Mouse (Mus musculus) kidney, postnatal 14 days (tissue): ENCODE data around the gene Gm9936.
"Not testable (repeated sequence)": the region's sequence is repeated elsewhere in the genome, so short reads cannot be mapped to it uniquely, and the experiment has no call there.

Experiments
- DNase-seq: peaks from one replicate; pipeline ENCODE4 v3.0.0; 2022; ENCODE audit warnings: mixed read lengths

Gm9936 gene

DNA sequence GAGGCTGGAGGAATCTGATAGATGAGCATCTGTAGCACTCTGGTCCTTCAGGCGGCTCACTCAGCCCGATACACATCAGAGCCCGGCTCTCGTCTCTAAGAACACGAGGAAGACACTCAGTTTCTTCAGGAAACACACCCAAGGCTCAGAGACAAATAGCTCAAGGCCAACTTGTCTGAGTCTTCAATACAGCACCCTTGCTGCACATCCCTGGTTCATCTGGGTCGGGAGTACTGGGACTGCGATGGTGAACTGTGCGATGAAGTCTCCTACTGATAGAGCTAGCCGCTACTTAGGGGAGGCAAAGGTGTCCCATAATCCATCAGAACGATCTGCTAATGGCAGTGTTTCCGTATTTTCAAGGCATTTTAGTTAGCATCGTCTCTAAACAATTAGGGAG lies at the start of gene Gm9936:
Gene Gm9936 (minus strand): TSS at position 101 of the 400 bp plus-strand sequence.
- no peak for DNase-seq

DNA sequence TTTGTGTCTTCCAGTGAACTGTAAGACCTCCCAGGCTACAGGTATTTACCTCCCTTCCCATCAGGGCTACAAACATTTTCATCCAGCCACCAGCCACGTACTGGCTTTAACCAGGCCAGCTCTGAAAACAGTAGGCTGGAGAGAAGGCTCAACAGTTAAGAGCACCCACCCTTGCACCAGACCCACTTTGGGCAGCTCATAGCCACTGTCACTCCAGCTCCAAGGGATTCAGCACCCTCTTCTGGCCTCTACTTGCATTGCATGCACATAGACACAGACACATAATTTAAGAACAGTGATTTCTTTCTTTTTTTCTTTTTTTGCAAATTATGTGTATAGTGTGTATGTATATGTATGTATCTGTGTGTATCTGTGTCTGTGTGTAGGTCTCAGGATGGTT lies 43.9 kb upstream of the Gm9936 start:
- DNase-seq: peak; percentile 65

DNA sequence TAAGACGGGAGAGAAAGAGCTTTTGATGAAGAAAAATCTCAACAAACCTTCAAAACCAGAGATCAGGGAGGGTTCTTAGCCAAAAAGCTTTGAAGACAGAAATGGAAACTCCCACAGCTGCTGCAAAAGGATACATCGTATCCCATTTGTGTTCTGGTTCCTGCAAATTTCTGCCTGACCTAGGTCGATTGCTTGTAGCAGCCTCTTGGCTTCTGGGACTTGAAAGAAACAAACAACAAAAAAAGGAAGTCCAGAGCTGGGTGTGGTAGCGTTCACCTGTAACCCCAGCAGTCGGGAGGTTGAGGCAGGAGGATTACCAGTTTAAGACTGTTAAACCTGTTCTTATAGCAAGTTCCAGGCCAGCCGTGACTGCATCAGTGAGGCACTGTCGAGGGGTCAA lies 40.4 kb upstream of the Gm9936 start:
- DNase-seq: no peak

DNA sequence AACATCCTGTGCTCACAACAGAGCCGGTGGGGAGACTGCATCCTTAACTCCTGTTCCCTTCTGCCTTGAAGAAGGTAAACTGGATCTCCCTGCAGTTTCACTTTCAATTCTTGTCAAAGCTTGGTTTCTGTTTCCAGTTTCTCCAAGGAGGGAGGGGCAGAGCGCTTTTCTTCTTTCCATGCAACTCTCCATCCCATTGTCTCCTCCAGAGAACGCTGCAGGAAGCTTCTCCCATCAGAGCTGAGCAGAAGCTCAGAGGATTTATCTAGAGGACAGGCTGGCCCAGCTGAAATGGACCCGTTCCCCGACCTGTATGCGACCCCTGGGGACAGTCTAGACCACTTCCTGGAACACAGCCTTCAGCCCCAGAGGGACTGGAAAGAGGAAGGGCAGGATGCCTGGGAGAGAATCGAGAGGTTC lies 38.9 kb upstream of the Gm9936 start:
- DNase-seq: peak; percentile 59

DNA sequence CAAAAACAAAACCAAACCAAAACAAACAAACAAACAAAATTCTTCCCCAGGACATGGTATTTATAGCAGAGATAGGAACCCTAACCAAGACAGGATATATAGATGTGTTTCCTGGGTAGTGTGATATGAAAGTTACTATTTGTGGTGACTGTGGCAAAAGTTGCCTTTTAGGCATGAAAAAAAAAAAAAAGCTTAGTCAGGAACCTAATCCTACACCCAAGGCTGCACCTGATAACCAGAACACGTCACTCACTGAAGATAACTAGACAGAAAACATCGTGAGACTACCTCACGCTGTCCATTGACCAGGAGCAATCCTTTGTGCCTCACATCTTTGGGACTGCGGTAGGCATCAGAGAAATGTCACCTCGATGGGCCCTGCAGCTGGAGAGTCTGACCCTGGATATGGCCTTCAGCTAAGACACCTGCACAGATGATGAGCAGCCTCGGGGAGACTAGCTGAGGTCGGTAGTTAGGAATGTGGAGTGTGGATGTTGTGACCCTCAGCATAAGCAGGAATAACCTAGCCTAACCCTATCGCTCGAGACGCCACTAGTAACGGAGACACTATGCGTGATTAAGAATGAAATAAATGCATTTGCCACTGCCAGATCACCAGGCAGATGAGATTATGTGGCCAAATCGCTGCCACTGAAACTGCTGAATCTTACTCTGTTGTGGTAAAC lies 38.3 kb upstream of the Gm9936 start, which contains the start of gene Oasl2:
Gene Oasl2 (plus strand): TSS at position 249 of the 686 bp plus-strand sequence.
- DNase-seq: no peak

DNA sequence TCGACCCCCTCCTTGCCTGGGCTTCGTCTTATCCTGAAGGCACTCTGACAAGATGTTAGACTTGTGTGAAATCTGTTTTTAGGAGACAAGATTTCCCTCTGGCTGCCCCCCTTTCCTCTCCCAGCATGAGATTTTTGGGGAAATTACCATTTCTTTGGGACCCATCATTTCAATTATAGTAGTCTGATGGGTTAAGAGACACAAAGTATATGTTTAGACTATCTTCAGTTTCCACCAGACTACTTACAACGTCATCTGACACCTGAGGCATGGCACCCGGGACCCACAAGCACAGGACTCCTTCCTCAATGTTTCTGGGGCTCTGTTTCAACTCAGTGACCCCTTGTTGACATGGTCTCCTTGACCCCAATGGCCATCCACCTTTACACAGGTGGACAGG lies 37.1 kb upstream of the Gm9936 start:
- no peak for DNase-seq

DNA sequence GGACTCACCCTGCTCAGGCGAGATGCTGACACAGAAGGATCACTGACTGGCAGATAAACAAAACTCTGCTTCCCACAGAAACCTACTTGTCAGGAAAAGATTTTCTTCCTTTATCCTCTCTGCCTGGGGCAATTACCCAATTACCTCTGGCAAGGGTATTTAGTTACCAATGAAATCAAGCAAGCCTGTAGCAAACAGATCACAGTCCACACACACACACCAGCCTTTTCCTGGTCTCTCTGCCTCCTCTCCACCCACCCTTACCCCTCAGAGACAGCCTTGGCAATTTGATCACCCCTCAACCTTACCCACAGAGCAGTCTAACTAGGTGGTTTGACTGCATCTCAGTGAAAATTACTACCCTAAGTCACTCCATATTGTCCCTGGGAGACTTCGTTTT lies 30.5 kb upstream of the Gm9936 start:
- no peak for DNase-seq

DNA sequence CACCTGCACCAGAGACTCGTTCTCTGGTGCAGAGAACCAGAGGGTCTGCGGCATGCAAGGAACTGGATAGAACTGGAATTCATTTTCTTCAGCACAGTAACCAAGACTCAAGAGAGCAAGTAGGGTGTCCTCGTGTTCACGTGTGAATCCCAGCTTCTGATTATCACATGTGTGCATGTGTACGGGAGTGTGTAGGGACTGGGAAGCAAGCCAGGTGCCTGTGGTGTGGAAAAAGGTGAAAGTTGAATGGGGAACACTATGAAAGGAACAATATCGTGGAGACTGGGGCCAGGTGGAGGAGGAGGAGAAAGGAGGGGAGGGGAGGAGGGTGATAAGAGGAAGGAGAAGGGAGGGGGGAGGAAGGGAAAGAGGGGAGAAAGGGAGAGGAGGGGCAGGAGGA lies 28.3 kb upstream of the Gm9936 start:
- DNase-seq: no peak

DNA sequence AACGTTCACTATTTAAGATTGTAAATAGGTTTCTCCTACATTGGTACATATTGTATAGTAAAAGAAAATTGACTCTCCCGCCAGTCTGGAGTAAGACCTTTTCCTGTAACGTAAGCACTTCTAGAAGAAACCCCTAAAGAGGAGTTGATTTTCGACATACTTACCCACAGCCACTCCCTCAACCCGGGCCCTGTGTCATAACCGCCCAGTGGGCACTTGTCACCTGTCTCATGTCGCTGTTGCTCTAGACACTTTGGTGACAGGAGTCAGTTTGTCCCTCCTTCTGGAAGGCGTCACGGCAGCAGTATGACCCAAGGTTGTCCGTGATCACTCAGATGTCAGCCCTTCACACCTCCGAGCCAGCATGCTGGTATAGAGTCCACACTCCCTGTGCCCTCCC lies 24.5 kb upstream of the Gm9936 start:
- DNase-seq: no peak

DNA sequence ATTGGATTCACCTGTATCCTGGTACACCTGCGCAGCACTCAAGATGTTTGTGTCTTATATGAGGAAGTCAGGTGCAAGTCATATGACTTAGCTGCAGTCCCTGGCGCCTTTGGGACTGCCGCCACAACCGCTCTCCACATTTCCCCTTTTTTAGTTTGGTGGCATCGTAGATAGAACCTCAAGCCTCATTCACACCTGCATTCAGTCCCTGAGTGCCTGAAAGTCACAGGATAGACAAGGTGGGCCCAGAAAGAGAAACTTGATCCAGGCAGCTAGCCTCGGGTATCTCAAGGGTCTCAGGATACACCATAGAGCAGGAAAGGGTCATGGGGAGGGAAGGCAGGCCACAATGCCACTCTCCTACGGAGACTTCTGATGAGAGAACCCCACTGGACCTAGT lies 23.8 kb upstream of the Gm9936 start:
- not testable (repeated sequence) for DNase-seq

DNA sequence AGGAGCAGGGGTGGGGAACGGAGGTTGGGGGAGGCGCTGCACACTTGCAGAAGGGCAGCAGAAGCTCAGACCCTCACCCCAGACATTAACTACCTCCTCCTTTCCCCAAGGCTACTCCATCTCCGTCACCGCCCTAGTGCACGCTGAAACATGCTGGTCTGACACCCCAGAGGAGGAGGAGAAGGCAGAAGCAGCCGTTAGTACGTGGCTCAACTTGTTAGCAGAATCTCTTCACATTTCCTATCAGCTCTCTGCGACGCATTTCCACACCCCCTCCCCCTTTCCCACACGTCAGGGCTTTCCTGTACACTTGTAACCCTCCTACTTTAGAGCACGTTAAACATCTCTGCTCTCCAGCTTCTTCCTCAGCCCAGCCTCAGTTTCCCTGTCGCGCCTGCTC lies 20.9 kb upstream of the Gm9936 start:
- no peak for DNase-seq

DNA sequence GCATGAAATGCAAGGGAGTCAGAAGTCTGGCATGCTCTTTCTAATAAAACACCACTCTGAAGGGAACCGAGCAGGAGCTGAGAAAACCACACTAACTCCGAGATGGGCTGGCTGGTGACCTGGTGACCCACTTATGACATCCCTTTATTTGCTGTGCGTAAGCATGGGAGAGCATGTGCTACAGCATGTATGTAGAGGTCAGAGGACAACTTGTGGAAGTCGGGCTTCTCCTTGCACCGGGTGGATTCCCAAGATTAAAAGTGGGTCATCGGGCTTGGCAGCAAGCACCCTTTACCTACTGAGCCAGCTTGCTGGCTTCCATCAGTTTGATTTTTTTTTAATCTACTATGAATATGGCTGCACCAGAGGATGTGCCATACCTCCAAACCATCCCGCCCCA lies 19.0 kb upstream of the Gm9936 start:
- DNase-seq: no peak

DNA sequence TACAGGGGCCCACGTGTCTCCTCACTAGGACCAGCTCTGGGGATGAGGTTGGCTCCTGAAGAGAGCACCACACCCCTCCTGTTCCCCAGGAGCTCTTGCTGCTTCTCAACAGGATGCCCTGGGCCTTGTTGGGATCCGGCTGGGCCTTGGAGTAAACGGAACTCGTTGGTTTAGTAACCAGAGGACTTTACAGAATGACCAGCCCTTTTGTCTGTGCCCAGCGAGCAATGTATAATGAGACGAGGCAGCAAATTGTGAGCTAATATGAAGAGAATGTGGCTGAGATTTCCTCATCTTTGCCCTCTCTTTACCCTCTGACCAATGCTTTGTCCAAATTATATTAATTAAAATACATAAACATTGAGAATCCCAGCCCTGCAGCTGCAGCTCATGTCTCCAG lies 17.8 kb upstream of the Gm9936 start:
- DNase-seq: no peak

DNA sequence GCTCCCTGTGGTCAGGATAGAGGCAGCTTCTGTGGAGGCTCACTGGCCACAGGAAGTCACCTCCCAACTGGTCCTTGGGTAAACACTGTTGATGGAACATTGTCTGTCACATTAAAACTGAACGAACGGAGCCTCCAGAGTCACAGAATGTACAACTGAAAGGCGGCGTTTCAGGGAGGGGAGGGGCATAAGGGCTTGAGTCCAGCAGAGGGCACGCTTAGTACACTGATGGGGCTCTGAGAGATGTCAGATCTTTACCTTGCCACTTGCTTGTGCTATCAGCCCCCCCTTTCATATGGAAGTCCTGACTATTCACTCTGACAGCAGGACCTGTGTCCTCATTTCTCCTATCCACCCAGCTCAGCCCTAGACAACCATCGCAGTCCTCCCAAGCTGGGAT lies 17.4 kb upstream of the Gm9936 start:
- peak; percentile 39 for DNase-seq

DNA sequence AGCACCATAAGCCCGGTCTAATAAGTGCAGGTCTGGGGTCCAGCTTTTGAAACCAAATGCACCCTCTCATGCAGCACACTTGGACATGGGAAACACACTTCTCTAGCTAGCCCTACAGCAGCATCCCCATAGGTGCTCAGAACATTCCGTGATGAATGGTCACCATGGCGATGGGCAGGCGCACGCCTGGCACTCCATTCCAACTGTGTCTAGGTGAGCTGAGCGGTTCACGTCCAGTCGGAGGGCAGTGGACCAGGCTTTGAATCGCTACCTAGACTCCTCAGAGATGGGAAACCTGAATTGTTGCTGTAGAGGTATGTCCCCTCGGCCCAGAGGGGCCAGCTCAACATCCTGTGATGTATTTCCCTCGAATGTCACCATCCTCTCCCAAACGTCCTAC lies 6.8 kb upstream of the Gm9936 start:
- DNase-seq: no peak

DNA sequence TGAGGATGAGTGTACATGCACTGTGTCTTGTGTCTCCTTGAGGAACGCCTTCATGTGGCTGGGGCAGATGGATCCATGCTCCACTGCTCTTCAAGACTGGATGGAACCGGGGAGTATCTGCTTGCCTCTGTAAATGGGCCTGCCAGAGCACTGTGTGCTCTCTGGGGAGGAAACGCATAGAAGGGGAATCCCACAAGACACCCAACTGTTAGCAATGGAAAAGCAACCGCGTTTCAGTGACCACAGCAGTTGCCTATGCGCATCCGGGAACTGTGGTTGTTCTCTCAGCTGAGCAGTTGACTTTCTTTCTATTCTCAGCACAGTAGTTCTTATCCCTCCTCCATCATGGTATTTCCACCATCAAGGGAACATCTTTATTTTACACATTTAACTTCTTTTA lies 6.3 kb upstream of the Gm9936 start:
- DNase-seq: no peak

DNA sequence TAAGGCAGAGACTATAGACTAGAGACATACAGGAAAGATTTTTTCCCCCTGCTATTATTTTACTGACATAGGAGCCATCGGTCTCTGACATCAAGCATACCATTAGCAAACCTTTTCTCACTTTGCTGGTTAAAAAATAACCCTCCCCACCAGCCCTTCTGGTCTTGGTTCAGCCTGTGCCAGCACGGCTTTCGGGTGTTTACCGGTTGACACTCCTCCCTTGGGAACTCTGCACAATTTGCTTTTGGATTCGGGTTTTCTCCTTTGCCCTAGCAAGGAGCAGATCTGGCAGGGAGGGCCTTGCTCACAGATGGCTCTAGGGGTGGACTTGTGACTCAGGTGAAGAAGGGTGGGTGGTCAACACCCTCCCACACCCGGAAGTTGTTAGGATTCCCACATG lies 3.2 kb upstream of the Gm9936 start:
- DNase-seq: peak; percentile 57

DNA sequence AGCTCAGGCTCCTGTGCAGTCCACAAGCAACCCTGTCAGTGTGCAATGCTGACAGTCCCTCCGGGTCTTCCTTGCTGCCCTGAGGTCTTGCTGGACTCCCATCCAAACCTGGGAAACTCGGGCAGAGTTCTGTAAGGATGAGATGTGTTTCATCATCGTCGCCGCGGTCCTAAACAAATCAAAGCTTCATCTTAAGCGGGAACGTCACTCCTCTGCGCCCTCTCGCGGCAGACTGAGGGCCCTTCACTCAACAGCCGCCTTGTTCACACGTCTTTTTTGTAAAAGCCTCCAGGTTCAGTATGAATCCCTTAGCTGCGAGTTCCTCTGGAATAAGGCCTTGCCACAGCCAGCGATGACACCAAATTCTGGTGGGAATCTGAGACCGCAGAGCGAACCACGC lies 771 bp upstream of the Gm9936 start:
- peak; percentile 58 for DNase-seq

DNA sequence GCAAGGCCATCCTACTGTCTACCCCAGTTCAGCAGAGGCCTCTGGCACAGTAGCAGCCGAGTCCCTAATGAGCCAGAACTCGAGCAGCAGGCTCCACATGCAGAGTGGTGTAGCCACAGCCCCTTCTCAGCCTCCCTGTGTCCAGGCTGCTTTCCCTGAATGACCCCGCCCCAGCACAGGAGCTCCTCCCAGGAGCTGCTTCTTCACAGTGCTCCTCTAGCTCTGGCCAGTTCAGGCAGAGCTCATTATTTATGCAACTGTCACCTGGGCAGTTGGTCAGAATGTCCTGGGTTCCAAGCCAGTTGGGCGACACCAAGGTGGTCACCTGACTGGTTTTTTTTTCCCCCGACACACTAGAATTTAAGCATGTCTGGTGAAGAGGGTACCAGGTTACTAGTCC lies 5.1 kb downstream of the Gm9936 start, which contains the start of gene 4930519G04Rik:
Gene 4930519G04Rik (plus strand): TSS at position 301 of the 400 bp plus-strand sequence.
- not testable (repeated sequence) for DNase-seq

DNA sequence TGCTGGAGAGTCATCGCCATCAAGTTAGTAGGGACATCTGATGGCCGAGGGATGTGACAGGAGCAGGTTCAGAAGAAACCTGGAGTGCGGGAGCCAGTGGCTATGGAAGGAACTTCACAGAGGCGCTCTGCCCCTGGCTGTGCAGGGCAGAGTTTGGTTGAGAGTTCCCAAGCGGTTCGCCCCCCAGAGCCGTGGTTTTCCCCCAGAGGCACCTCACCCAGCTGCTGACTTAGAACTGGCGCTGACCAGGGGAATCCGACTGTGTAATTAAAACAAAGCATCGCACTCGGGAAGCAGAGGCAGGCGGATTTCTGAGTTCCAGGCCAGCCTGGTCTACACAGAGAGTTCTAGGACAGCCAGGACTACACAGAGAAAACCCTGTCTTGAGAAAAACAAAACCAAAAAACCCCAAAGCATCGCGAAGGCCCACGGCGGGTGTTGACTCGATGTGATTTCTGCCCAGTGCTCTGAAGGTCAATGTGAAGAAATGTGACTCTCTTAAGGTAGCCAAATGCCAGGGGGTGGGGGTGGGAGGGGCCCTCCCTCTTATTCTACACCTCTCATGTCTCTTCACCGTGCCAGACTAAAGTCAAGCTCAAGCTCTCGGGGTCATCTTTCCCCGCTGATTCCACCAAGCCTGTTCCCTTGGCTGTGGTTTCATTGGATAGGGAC lies 6.8 kb downstream of the Gm9936 start:
- DNase-seq: no peak

DNA sequence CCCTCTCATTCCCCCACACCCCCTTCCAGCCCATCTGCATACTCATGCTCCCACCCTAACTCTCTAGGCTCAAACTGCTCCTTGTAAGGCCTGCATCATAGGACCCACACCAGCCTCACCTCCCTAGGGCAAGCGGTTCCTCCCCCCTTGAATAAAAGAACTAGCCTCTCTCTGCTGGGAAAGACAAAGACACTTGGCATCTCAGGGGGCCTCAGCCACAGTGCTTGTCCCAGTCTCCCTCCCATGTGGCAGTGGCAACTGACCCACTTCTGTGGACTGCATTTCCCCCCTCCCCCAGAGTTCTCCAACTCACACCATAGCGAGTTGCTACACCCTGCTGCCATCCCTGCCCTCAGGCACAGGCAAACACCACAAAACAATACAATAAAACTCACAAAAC lies 14.1 kb downstream of the Gm9936 start:
- not testable (repeated sequence) for DNase-seq

DNA sequence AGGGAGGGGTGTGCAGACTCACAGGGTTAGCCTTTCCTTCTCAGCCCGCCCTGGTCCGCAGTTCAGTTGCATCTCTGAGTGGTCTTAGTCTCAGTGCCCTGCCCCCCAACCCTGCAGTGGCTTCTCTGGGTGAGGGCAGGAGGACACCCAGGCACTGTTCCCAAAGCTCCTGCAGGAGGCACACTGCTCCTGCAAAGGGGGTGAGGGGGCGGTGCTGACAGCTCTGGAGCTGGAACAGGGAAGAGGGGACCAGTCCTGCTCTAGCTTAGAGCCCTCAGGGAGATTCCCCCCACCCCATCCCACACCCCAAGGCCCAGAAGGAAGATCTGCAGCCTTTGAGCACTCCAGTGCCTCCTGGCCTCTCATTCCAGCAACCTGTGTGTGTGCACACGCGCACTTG lies 15.8 kb downstream of the Gm9936 start:
- no peak for DNase-seq

DNA sequence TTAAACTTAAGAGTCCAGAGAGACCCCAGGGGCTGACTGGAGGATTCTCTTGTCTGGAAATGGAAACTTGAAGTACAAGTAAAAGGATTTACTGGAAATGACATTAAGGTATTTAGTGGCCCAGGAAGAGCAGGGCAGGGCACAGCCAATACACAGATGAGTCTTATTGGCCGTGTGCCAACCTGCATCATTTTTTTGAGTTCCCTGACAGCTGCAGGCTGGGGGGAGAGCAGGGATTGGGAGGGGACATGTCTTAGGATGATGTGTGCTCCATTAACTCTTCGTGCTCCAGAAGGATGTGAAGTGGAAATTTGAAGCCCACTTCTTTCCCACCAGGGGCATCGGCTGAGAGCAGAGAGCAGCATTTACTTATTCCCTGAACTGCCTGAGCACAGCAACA lies 16.3 kb downstream of the Gm9936 start:
- DNase-seq: not testable (repeated sequence)

DNA sequence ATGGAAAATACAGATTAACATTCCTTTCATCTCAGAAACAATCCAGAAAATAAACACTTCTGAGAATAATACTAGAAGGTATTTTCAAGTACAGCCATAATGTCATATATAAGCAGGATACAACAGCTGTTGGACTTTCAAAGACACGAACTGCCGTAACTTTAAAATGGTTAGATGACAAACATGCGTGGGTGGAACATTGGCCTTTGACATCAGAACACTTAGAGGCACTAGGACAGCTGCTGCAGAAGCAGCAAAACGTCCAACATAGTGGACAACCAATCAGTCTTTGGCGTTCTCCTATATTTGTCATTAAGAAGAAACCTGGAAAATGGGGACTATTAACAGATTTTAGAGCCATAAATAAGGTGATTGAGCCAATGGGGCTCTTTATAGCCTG lies 18.0 kb downstream of the Gm9936 start:
- DNase-seq: not testable (repeated sequence)

DNA sequence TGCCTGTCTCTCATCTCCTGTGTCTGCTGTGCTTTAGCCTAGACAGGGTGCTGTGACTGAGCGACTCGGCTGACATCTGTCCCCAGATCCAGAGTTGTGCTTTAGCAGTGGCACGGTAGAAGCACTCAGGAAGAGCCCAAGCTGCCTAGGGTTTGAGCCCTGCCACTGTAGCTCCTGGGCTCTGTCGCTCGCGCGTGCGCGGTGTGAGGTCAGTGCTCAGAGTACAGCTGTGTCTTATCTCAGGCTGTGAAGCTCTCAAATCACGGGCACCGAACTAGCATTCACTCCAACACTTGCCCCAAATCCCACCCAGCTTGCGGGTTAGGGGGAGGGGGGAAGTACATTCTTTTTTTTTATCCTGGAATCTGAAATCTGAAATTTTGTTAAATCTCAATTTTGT lies 21.6 kb downstream of the Gm9936 start:
- DNase-seq: no peak
